Mouse (Mus musculus) liver, embryonic 14.5 days (tissue): ENCODE results near the gene Car11. TPM values are rescaled to one million over a fixed set of nuclear protein-coding genes. Genes with fewer than 3 reads are reported as not detected.

Experiments
- ATAC-seq: fragments of 200-750 bp; cut with Nextera tagmentation; 2 replicates; pipeline ENCODE4 v1.8.0; 2017; ENCODE audit warnings: moderate number of reproducible peaks, mild to moderate bottlenecking, moderate library complexity; ENCODE audit not compliant: insufficient read depth
- DNase-seq, 3 experiments: peaks; one replicate each; pipeline ENCODE4 v3.0.0-alpha.2; 2012 to 2013; ENCODE audit warnings: low read depth in 3 of 3, low spot score in 3 of 3
- H3K27ac ChIP-seq: fragments of 300-500 bp; sonication (generic); 2 replicates; pipeline ENCODE4 v1.5.1; 2014; ENCODE audit warnings: moderate library complexity, mild to moderate bottlenecking, control low read depth, inconsistent platforms
- H3K27me3 ChIP-seq: fragments of 300-500 bp; sonication (generic); 2 replicates; pipeline ENCODE4 v1.6.1; 2014; ENCODE audit warnings: mild to moderate bottlenecking, low read length, moderate library complexity; ENCODE audit not compliant: control insufficient read depth, insufficient read depth
- H3K36me3 ChIP-seq: fragments of 300-500 bp; sonication (generic); replicated peaks from 2 replicates; pipeline ENCODE4 v1.6.1; 2014; ENCODE audit warnings: low read depth; ENCODE audit not compliant: control insufficient read depth, insufficient read depth
- H3K4me1 ChIP-seq, 2 experiments: fragments of 200-500 bp in 1 of 2; fragments of 300-500 bp in 1 of 2; sonication (generic) in 1 of 2; replicated peaks; 2 replicates each; pipeline ENCODE4 v1.6.1; 2012 to 2014; ENCODE audit warnings: antibody characterized with exemption in 1 of 2, inconsistent platforms in 1 of 2, low read length in 1 of 2; ENCODE audit not compliant: control insufficient read depth in 2 of 2, insufficient read depth in 2 of 2
- H3K4me2 ChIP-seq: fragments of 300-500 bp; sonication (generic); 2 replicates; pipeline ENCODE4 v1.6.1; 2014; ENCODE audit warnings: low read depth, mild to moderate bottlenecking, control low read depth, moderate library complexity
- H3K4me3 ChIP-seq, 2 experiments: fragments of 200-500 bp in 1 of 2; fragments of 300-500 bp in 1 of 2; sonication (generic) in 1 of 2; 2 replicates each; pipeline ENCODE4 v1.5.1; 2012 to 2014; ENCODE audit warnings: low read depth in 2 of 2, low read length in 2 of 2, mild to moderate bottlenecking in 2 of 2, control low read depth in 1 of 2, inconsistent platforms in 1 of 2, moderate library complexity in 1 of 2; ENCODE audit not compliant: insufficient read depth in 1 of 2
- H3K9ac ChIP-seq: fragments of 300-500 bp; sonication (generic); replicated peaks from 2 replicates; pipeline ENCODE4 v1.6.1; 2014; ENCODE audit warnings: mild to moderate bottlenecking, control low read depth, moderate library complexity
- H3K9me3 ChIP-seq: fragments of 300-500 bp; sonication (generic); 2 replicates; pipeline ENCODE4 v1.6.1; 2016; ENCODE audit warnings: low read length, mixed read lengths; ENCODE audit not compliant: control insufficient read depth
- CTCF ChIP-seq: IDR thresholded peaks from 2 replicates; pipeline ENCODE4 v1.5.1; 2016; ENCODE audit warnings: antibody characterized with exemption, low read depth, control low read depth
- EP300 ChIP-seq: IDR thresholded peaks from 2 replicates; pipeline ENCODE4 v1.6.1; 2016; ENCODE audit warnings: antibody characterized with exemption, low read depth
- WGBS: fragments of 180-500 bp; shearing (Covaris S2); extraction: QIAGEN DNeasy Blood & Tissue Kit; methylation state at CpG from one replicate; pipeline ENCODE4 v1.1.7; 2014; ENCODE audit not compliant: insufficient replicate concordance; 5-methylcytosine and 5-hydroxymethylcytosine counted together
- polyA plus RNA-seq, 2 experiments: library from polyadenylated mRNA; depleted of rRNA in 1 of 2; stranded (reverse) in 1 of 2; unstranded in 1 of 2; fragments of >200 nt; fragmentation: Nextera tagmentation in 1 of 2; extraction: Ambion mirVana in 1 of 2; gene quantifications; 2 replicates each; pipeline versions ENCODE4 v1.2.1 to v1.2.3; 2012 to 2014

Gene Car11
- polyA plus RNA-seq, 2 experiments: 0.23 to 0.44 TPM

- ATAC-seq: peak; percentile 55
- Histone ChIP-seq H3K9me3 (no peaks in the 10 kb centered on the region), H3K4me1 (peaks cover 29 to 32% of the 10 kb centered on the region in 2 experiments), H3K27me3 (peaks cover 24% of the 10 kb centered on the region), H3K4me2 (peak overlapping the region; percentile 78), H3K9ac (peak overlapping the region; percentile 41), H3K4me3 (peak overlapping the region; percentile 42 to 48), H3K27ac (peak overlapping the region; percentile 9; the same call in 1 of the 2 replicates), H3K36me3 (no peaks in the 10 kb centered on the region)
- DNase-seq: peak in 1 of 3 experiments; percentile 66
- no peak for TF ChIP-seq EP300
- no peak for TF ChIP-seq CTCF
- under 1% methylated on average over 13 of the region's 13 CpGs for WGBS
These were observed 4.5 kb downstream of the Car11 start for GRCm38 (mm10) chr7:45704046-45704559.

DNA sequence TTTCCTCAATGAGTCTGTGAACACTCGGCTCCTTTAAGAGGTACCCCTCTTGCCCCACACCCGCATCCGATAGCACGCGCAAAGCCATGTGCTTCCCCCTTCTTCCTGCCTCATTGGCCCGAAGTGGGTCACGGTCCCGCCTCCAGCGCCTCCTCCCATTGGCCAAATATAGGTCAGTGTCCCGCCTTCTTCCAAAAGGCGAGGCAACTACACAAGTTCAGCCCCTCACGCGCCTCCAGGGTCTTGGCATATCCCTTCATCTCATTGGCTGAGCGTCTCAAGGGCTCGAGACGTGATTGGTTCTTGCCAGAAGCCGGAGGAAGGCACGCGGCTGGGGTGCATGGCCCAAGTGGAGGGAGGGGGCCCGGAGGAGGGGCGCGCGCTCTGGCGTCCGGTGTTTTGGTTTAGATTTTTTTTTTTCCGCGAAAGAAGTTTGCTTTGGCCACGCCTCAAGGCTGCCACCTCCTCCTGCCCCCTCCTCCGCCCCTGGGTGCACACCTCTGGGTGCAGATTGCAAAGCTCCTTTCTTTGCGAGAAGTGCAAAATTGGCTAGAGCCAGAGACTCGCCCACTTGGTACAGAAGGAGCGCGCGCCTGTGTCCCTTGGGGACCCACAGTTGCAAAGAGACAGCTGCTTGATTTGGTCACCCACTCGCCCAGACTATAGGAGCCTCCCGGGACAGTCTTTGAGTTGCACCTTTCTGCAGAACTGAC is 5.2 kb downstream of the Car11 start, which contains the start of gene Dbp:
Dbp (plus strand) TSS at position 359 of the 713 bp plus-strand sequence.
- peak within 1 kb of the TSS; percentile 48 to 63 for H3K4me3 ChIP-seq
- peak within 1 kb of the TSS; percentile 9; the same call in 1 of the 2 replicates for H3K27ac ChIP-seq
- peak within 1 kb of the TSS; percentile 41 for H3K9ac ChIP-seq
- H3K36me3 ChIP-seq: no peaks in the 10 kb centered on the region
- TF ChIP-seq CTCF: no peak
- 0 out of 2 replicates have a peak, but pooled peaks have one; percentile 6 for TF ChIP-seq EP300
- ATAC-seq (peak; percentile 82), DNase-seq (peak; percentile 93 to 94 (median 94))
- no peaks in the 10 kb centered on the region for H3K9me3 ChIP-seq
- peak within 1 kb of the TSS; percentile 78 for H3K4me2 ChIP-seq
- peaks cover 16% of the 10 kb centered on the region for H3K27me3 ChIP-seq
- H3K4me1 ChIP-seq: peaks cover 29 to 32% of the 10 kb centered on the region in 2 experiments
- under 1% methylated on average over 36 of the region's 36 CpGs for WGBS

- Histone ChIP-seq H3K9me3 (no peaks in the 10 kb centered on the region), H3K4me3 (peak overlapping the region; percentile 43 to 46), H3K27me3 (peaks cover 10% of the 10 kb centered on the region), H3K9ac (no peak overlapping the region), H3K4me1 (peaks cover 29 to 32% of the 10 kb centered on the region in 2 experiments), H3K36me3 (peaks cover under 1% of the 10 kb centered on the region; the same call in 1 of the 2 replicates), H3K4me2 (peak overlapping the region; percentile 78), H3K27ac (no peak overlapping the region)
- TF ChIP-seq CTCF (no peak), EP300 (no peak)
- ATAC-seq (no peak), DNase-seq (no peak)
- under 1% methylated on average over 21 of the region's 21 CpGs for WGBS
These were observed 5.8 kb downstream of the Car11 start for GRCm38 (mm10) chr7:45705443-45705864.

- Histone ChIP-seq H3K4me3 (peak overlapping the region; percentile 46 to 63; a peak in 3 of 4 replicates), H3K27ac (no peak overlapping the region), H3K27me3 (peaks cover 6% of the 10 kb centered on the region), H3K9ac (no peak overlapping the region; the same call in 1 of the 2 replicates), H3K9me3 (no peaks in the 10 kb centered on the region), H3K4me2 (peak overlapping the region; percentile 78), H3K4me1 (peaks cover 29 to 32% of the 10 kb centered on the region in 2 experiments), H3K36me3 (peaks cover 4% of the 10 kb centered on the region)
- DNase-seq (no peak), ATAC-seq (no peak)
- TF ChIP-seq EP300 (no peak), CTCF (no peak)
- WGBS: 0% methylated on average over 7 of the region's 7 CpGs
These were observed 6.2 kb downstream of the Car11 start for GRCm38 (mm10) chr7:45705873-45706281.

- Histone ChIP-seq H3K27ac (no peak overlapping the region; the same call in 1 of the 2 replicates), H3K9me3 (no peaks in the 10 kb centered on the region), H3K4me2 (peak overlapping the region; percentile 78), H3K4me3 (peak overlapping the region; percentile 52 to 63), H3K9ac (peak overlapping the region; percentile 56), H3K27me3 (no peaks in the 10 kb centered on the region; the same call in 1 of the 2 replicates), H3K4me1 (peaks cover 29 to 32% of the 10 kb centered on the region in 2 experiments), H3K36me3 (peaks cover 7% of the 10 kb centered on the region)
- DNase-seq: peak; percentile 61 to 71 (median 64)
- TF ChIP-seq EP300 (no peak), CTCF (no peak)
- WGBS: 1% methylated on average over 44 of the region's 45 CpGs
- peak; percentile 21; the same call in 1 of the 2 replicates for ATAC-seq
These were observed 7.1 kb downstream of the Car11 start for GRCm38 (mm10) chr7:45706721-45707241.
